Mouse (Mus musculus): ENCODE results near the gene Rnf169. TPM values are rescaled to one million over a fixed set of nuclear protein-coding genes. Genes with fewer than 3 reads are reported as not detected.
"Not testable (repeated sequence)": the region's sequence is repeated elsewhere in the genome, so short reads cannot be mapped to it uniquely, and the experiment has no call there.

Rnf169 gene
- total RNA-seq, 2 experiments from 2014 or later: 24.5 to 25.6 TPM

GRCm38 (mm10) chr7:99981311-99981710 lies 1.1 kb upstream of the Rnf169 start:
- DNase-seq (ENCODE audit: low spot score in 2 of 2): no peak

DNA sequence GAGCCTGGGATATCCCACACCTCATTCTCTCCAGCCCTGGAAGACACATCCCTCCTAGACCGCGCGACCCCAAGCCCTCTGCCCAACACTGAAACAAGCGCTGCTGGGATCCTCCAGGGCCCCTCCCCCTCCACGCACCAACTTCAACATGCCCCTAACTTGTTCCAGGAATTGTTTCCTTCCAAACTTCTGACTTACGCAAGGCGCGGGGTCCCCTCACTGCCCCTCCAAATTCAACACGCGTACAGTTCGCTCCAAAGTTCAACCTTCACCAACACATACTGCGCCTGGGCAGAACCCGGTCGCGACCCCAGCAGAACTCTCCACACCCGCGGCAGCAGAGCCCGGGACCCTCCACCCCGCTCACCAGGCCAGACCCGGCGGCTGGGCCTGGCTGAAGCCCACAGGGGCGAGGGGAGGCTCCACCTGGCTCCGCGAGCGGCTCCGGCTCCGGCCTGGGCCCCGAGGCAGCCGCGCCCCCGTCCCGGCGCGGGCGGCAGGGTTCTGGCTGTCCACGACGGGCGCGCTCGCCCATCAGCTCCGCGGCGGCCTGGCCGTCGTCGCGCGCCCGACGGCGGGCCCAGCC lies 609 bp downstream of the Rnf169 start:
- DNase-seq (ENCODE audit: low spot score in 2 of 2): peak; percentile 13 to 20

DNA sequence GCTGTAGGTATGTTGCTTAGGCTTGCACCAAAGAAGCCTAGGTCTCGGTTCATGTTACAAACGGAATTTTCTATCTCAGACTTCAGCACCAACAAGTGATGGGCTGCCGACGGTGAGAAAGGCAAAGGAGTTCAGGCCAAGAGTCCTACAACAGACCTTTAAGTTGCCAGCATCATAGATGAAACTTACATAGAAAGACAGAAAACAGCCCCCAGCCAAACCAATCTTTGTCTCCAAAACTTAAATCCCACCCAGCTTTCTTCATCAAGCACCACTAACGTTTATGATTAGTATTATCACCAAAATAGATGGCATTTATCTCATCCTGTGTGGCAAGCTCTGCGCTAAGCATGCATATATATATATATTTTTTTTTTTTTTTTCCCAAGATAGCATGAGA lies 1.2 kb downstream of the Rnf169 start:
- DNase-seq (ENCODE audit: low spot score in 2 of 2): no peak

DNA sequence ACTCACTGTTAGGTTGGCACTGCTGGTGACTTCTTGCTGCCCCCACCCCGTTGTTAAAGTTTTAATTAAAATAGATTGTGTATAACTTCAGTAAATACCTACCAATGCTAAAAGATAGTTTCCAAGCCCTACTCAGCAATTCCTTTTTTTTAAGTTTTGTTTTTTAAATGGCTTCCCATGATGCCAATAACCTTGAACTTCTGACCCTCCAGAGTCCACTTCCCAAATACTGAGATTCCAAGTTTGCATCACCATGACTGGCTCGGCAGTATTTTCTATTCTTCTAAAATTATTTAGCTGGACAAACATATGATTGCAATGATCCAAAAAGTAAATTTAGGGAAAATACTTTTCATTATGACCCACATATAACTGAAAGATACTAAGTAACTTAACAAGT lies 2.2 kb downstream of the Rnf169 start:
- DNase-seq (ENCODE audit: low spot score in 2 of 2): no peak

DNA sequence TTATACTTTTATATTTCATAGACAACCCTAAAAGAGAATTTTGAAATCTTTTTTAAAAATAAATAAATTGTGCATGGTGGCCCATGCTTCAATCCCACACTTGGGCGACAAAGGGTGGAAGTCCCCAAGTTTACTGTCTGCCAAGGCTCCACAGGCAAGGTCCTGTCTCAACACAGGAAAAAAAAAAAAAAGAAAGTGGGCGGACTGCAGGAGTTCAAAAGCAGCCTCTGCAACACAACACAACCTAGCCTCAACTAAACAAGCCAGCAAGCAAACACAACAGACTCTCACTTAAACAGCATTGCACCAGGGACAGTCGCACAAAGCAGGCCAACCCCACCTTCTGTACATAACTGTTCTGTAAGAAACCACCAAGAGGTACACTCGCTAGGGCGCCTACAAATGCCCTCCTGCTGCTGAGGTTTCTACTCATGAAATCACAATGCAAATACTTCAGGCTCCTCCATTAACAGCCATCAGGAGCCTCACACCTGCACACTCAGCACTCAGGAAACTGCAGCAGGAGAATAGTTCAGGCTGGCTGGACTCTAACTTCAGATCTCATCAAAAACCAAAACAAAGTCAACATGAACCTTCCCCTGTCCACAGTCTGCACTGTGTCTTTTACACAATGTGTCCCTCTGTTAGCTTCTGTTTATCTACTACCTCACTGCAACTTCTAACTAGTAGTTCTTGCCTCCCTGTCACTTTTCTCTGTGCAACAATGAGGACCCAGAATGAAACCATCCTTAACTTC lies 4.3 kb downstream of the Rnf169 start:
- no peak for DNase-seq (ENCODE audit: low spot score in 2 of 2)

GRCm38 (mm10) chr7:99974208-99974970 lies 5.9 kb downstream of the Rnf169 start:
- no peak for DNase-seq (ENCODE audit: low spot score in 2 of 2)

DNA sequence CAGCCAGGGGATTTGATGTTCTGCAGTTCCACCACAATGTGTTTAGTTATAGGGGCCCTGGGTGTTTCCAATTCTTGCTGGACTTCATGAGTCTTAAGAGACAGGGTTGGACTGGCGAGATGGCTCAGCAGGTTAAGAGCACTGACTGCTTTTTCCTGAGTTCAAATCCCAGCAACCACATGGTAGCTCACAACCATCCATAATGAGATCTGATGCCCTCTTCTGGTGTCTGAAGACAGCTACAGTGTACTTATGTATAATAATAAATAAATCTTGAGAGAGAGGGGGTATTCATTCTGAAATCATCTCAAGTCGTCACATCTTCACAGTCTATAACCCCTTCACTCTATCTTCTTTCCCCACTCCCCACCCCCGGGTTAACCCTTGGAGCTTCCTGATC lies 7.3 kb downstream of the Rnf169 start:
- DNase-seq (ENCODE audit: low spot score in 2 of 2): not testable (repeated sequence)

DNA sequence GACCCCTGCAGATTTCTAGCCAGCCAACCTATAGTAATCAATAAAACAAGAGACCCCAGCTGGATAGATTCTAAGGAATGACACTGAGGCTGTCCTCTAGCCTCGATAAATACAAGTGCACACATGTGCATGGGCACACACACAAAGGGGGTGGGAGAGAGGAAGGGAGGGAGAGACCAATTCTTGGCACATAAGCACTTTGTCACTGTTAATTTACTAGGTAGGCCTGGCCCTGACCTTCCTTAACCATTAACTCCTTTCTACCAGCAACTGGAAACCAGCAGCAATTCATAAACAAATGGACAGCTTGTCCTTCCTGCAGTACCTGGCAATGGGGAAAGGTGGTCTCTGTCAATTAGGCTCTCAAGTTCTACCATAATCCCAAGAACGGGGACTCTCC lies 8.3 kb downstream of the Rnf169 start:
- DNase-seq (ENCODE audit: low spot score in 2 of 2): no peak

DNA sequence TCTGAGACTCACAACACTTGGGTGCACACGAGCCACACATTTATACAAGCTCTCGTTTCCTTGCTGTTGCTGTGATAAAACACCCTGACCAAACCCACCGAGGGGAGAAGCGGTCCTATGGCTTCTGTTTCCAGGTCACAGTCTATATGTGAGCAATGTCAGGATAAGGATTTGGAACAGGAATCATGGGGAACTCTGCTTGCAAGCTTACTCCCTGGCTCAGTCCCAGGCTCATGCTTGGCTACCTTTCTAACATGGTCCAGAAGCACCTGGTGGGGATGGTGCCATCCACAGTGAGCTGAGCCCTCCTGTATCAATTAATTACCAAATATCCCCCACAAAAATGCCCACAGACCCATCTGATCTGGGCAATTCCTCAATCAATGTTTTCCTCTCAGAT lies 11.1 kb downstream of the Rnf169 start:
- no peak for DNase-seq (ENCODE audit: low spot score in 2 of 2)

DNA sequence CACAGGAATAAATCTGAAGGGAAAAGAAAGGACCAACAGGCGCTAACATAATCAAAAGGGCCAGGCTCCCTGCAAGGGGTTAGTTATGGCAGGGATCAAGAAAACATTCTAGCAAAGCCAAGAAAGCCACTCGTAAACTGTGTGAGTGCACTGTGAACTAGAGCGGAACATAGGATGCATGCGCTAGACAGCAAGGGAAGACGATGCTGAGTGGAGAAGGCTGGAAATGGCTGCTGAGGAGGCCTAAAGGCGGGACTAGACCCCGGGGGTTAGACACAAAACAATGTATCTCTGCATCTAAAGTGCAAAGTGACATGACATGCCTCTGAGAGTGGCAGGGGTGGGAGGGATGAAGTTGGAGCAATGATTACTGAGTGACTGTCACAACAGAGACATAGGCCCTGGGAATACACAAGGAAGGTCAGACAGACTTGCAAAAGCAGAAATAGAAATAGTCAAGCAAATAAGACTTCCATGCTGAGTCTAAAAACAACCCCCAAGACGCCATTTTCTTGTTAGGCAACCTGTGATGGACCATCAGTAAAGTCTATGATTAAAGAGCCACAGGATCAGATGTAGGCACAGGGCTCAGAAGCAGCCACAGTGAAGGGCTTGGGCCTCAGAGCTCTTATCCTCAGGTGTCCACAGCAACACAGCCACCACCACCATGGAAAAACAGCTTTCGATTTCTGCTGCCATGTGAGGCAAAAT lies 14.1 kb downstream of the Rnf169 start:
- DNase-seq (ENCODE audit: low spot score in 2 of 2): no peak

- DNase-seq (ENCODE audit: low spot score in 2 of 2): no peak
Observed at GRCm38 (mm10) chr7:99965020-99965841, 15.0 kb downstream of the Rnf169 start.

DNA sequence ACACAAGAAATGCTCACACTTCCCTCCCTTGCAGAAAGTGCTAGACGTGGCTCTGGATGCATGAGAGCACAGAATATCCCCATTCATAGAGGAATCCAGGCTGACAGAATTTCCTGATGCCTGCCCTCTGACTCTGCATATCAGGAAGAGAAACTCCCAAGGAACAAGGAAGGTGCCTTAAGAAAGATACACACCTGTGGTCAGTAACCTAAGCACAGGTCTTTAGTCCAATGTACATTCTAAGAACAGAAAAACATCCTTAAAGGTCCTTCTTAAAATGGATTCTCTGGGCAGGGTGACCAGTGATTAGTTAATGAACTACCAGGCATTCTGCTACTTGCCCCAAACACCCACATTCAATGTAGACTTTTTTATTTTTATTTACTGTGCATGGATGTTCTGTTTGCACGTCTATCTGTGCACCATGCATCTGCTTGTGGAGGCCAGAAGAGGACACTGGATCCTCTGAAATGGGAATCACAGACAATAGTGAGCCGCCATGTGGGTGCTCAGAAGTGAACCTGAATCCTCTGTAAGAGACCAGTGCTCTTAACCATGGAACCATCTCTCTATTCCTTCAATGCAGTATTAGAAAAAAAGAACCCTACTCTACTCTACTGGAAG lies 16.9 kb downstream of the Rnf169 start:
- no peak for DNase-seq (ENCODE audit: low spot score in 2 of 2)

DNA sequence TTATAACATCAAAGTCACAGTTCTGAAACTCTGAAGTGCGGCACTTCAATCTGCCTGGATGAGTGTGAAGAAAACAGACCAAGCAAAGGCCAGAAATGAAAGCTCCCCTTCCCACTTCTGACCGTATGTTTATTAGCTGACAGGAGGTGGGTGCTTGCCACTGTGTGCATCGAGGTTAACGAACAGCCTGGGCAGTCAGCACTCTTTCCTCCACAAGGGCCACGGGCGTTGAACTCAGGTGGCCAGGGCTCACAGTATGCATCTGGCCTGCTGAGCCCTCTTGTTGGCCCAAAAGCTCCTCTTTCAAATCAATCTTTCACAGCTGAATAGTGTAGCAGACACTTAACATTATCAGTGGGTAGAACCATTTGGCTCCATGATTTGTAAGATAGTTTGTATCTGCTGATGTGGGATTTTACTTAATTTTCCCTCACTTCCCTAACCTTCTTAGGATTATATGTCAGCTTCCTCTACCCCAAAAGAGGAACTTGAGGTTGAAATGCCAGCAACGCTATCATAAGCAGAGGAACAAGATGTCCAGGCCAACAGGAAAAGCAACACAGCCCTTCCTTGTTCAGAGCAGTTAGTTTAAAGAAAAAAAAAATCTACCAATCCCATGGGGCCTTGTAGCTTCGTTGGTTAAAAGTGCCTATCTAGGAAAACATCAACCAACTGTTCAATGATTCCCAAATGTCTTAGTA lies 17.6 kb downstream of the Rnf169 start:
- DNase-seq (ENCODE audit: low spot score in 2 of 2): no peak

GRCm38 (mm10) chr7:99961518-99961917 lies 18.7 kb downstream of the Rnf169 start:
- DNase-seq (ENCODE audit: low spot score in 2 of 2): no peak

DNA sequence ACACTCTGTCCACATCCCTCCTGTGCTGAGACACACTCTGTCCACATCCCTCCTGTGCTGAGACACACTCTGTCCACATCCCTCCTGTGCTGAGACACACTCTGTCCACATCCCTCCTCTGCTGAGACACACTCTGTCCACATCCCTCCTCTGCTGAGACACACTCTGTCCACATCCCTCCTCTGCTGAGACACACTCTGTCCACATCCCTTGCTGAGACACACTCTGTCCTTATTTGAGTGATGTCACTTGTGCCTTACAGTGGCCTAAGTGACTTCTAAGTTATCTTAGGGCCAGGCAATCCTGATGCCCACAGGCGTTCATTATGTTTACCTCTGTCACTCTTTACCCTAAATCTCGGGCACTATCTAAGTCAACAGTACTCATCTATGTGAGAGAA lies 19.7 kb downstream of the Rnf169 start:
- not testable (repeated sequence) for DNase-seq (ENCODE audit: low spot score in 2 of 2)

DNA sequence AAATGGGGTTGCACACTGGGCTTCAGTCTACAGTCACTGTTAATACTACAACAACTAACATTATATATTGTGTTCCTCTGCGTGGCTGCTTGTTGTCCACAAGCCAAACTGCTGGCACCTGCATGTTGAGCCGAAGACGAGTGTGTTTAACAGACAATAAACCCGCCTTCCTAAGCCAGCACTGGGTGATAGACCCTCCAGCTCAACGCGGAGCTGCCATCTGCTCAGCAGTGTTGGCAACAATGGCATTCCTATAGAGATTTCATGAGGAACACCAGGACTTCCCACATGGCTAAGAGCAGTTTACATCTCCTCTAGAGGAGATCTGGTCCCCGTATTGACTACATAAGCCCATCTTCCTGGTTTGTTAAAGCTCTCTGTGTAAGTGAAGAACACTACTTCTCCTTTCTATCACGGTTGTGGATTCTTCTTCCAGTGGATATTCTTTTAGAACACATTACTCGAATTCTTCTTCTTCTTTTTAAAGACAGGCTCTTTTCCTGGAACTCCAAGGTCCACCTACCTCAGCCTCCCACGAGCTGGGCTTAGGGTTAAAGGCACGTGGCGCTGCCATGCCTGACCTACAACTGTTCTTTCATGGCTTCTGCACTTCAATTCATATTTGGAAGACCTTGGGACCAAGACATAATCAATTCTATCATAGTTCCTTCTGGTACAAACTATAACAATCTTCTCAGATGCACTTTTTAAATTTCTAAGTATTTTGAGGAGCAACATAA lies 22.9 kb downstream of the Rnf169 start:
- DNase-seq (ENCODE audit: low spot score in 2 of 2): no peak

- DNase-seq (ENCODE audit: low spot score in 2 of 2): no peak
Observed at GRCm38 (mm10) chr7:99956095-99956494, 24.2 kb downstream of the Rnf169 start.

GRCm38 (mm10) chr7:99954212-99954611 lies 26.0 kb downstream of the Rnf169 start:
- DNase-seq (ENCODE audit: low spot score in 2 of 2): no peak
